Mouse (Mus musculus): ENCODE measurements around the gene Usp6nl. TPM values are rescaled to one million over a fixed set of nuclear protein-coding genes. Genes with fewer than 3 reads are reported as not detected.

Usp6nl gene
- polyA plus RNA-seq, 1 experiment from 2014 or later, result 8.7 TPM

- H3K4me1 ChIP-seq, result peaks cover 14% of the 10 kb centered on the region; the same call in 1 of the 2 replicates
- peak overlapping the region; percentile 1; the same call in 1 of the 2 replicates for H3K4me2 ChIP-seq
Observed at GRCm38 (mm10) chr2:6463772-6464661, 141.6 kb downstream of the Usp6nl start.

GRCm38 (mm10) chr2:6466396-6466795 is 143.9 kb downstream of the Usp6nl start:
- ATAC-seq (ENCODE audit: insufficient number of reproducible peaks, low FRiP score, low TSS enrichment, low read depth), result no peak
- Histone ChIP-seq H3K27ac (no peak overlapping the region), H3K27me3 (no peaks in the 10 kb centered on the region), H3K36me3 (no peaks in the 10 kb centered on the region), H3K4me3 (no peak overlapping the region), H3K9me3 (no peaks in the 10 kb centered on the region), H3K4me2 (no peak overlapping the region), H3K4me1 (peaks cover 12% of the 10 kb centered on the region), H3K9ac (no peak overlapping the region)
- WGBS, result 54% methylated on average over 6 of the region's 6 CpGs

More at GRCm38 (mm10) chr2:6463772-6464661, 141.6 kb downstream of the Usp6nl start:
- Histone ChIP-seq H3K4me3 (no peak overlapping the region), H3K9ac (no peak overlapping the region), H3K27me3 (no peaks in the 10 kb centered on the region), H3K27ac (peak overlapping the region; percentile 75), H3K9me3 (no peaks in the 10 kb centered on the region), H3K36me3 (no peaks in the 10 kb centered on the region)
- WGBS, result 38% methylated on average over 10 of the region's 10 CpGs
- peak; percentile 67; the same call in 1 of the 2 replicates for ATAC-seq (ENCODE audit: insufficient number of reproducible peaks, low FRiP score, low TSS enrichment, low read depth)

DNA sequence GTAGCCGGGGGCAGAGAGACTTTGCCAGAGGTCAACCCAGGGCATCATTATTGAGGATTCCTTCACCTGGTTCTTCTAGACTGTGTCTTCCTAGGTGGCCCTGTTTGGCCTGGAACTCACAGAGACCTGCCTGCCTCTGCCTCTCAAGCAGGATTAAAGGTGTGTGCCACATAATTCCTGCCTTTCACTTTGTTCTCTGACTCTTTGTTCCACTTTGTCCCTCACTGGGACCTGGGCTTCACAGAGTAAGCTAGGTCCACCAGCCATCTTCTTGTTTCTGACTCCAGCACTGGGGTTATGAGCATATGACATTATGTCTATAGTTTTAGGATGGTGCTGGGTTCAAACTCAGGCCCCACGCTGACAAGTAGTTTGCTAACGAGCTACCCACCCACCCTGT is 144.9 kb downstream of the Usp6nl start:
- H3K9me3 ChIP-seq, result no peaks in the 10 kb centered on the region
- H3K4me1 ChIP-seq, result peaks cover 15% of the 10 kb centered on the region
- H3K4me2 ChIP-seq, result no peak overlapping the region
- H3K27ac ChIP-seq, result no peak overlapping the region
- H3K9ac ChIP-seq, result no peak overlapping the region
- ATAC-seq (ENCODE audit: insufficient number of reproducible peaks, low FRiP score, low TSS enrichment, low read depth), result no peak
- no peaks in the 10 kb centered on the region for H3K36me3 ChIP-seq
- no peak overlapping the region for H3K4me3 ChIP-seq
- no peaks in the 10 kb centered on the region for H3K27me3 ChIP-seq
- WGBS, result 88% methylated on average over 3 of the region's 3 CpGs

DNA sequence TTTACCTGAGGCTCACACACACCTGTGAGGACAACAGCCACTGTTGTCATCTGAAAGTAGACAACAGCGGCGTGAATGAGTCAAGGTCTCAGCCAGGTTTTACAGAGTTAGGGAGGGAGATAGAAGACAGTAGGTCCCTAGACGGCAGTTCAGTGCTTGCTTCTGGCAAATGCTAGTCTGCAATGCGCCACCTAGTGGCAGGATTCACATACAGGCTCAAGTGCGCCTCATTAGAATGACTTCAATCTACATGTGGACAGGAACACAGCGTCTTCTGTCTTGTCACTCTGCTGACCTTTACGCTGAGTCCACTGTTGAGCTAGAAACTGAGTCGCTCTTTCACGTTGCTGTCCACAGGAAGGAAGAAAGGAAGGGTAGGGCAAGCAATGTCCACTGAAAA is 146.7 kb downstream of the Usp6nl start:
- Histone ChIP-seq H3K36me3 (no peaks in the 10 kb centered on the region), H3K27ac (no peak overlapping the region), H3K4me1 (peaks cover 11% of the 10 kb centered on the region), H3K4me3 (no peak overlapping the region), H3K9ac (no peak overlapping the region), H3K4me2 (no peak overlapping the region), H3K27me3 (no peaks in the 10 kb centered on the region), H3K9me3 (no peaks in the 10 kb centered on the region)
- WGBS, result 41% methylated on average over 9 of the region's 9 CpGs
- ATAC-seq (ENCODE audit: insufficient number of reproducible peaks, low FRiP score, low TSS enrichment, low read depth), result no peak

GRCm38 (mm10) chr2:6471110-6471611 is 148.7 kb downstream of the Usp6nl start:
- no peak overlapping the region for H3K9ac ChIP-seq
- 44% methylated on average over 4 of the region's 4 CpGs for WGBS

GRCm38 (mm10) chr2:6473829-6474228 is 151.4 kb downstream of the Usp6nl start:
- Histone ChIP-seq H3K4me3 (no peak overlapping the region), H3K4me2 (no peak overlapping the region), H3K4me1 (peaks cover 13% of the 10 kb centered on the region), H3K9ac (no peak overlapping the region), H3K27me3 (no peaks in the 10 kb centered on the region), H3K36me3 (no peaks in the 10 kb centered on the region), H3K9me3 (no peaks in the 10 kb centered on the region), H3K27ac (no peak overlapping the region)
- ATAC-seq (ENCODE audit: insufficient number of reproducible peaks, low FRiP score, low TSS enrichment, low read depth), result 0 out of 2 replicates have a peak, but pooled peaks have one; percentile 26
- WGBS, result 67% methylated on average over 5 of the region's 5 CpGs

More at GRCm38 (mm10) chr2:6471110-6471611, 148.7 kb downstream of the Usp6nl start:
- Histone ChIP-seq H3K36me3 (no peaks in the 10 kb centered on the region), H3K27me3 (no peaks in the 10 kb centered on the region), H3K4me2 (no peak overlapping the region), H3K27ac (no peak overlapping the region), H3K4me3 (no peak overlapping the region), H3K4me1 (peaks cover 7% of the 10 kb centered on the region), H3K9me3 (no peaks in the 10 kb centered on the region)
- no peak for ATAC-seq (ENCODE audit: insufficient number of reproducible peaks, low FRiP score, low TSS enrichment, low read depth)

DNA sequence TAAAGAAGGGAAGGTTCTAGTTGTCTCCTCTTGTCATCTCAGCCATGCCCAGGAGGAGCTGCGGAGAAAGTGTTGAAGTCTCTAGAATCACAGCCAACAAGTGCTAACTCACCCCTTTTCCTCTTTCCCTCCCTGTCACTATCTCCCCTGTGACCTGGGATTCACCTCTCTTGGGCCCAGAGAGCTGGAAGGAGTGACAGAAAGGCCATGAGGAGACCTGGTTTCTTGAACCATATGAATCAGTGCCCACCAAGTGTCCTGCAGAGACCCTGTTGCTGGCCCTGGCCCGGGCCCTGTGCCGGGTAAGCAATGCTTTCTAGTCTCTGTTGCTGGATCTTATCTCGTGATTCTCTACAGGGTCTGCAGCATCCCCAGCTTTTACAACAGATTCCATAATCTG is 155.4 kb downstream of the Usp6nl start:
- Histone ChIP-seq H3K36me3 (no peaks in the 10 kb centered on the region), H3K27me3 (no peaks in the 10 kb centered on the region), H3K27ac (peak overlapping the region; percentile 72; the same call in 1 of the 2 replicates), H3K9ac (no peak overlapping the region), H3K4me3 (no peak overlapping the region), H3K4me2 (no peak overlapping the region), H3K9me3 (no peaks in the 10 kb centered on the region), H3K4me1 (peaks cover 19% of the 10 kb centered on the region)
- WGBS, result 84% methylated on average over 4 of the region's 4 CpGs
- no peak for ATAC-seq (ENCODE audit: insufficient number of reproducible peaks, low FRiP score, low TSS enrichment, low read depth)

DNA sequence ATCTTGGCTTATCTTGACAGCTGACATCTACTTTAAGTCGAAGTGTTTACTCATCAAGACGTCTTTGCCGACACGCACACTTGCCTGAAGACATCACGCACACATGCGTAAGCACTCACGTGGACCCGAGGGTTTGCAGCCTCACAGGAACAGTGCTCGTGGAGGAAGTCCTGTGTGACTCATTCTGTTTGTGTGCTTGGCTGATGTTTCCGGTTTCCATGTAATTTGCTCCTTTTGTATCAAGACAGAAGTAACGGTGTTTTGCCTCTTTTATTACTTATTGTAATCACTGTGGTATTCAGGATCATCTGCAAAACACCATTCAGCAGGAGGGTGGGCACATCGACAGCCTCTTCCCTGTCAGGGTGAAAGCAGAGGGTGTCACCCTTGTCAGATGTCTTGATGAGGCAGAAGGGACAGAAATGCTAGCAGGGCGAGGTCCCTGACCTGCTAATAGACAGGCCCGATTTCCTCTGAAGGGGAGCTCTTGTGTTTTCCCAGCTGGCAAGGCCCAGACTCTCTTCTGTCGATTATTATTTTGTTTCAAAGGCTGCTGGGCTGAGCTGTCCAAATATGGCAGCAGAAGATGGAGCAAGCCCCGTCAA is 156.0 kb downstream of the Usp6nl start:
- no peaks in the 10 kb centered on the region for H3K9me3 ChIP-seq
- peaks cover 25% of the 10 kb centered on the region for H3K4me1 ChIP-seq
- peak overlapping the region; percentile 72 for H3K27ac ChIP-seq
- ATAC-seq (ENCODE audit: insufficient number of reproducible peaks, low FRiP score, low TSS enrichment, low read depth), result no peak
- no peak overlapping the region for H3K9ac ChIP-seq
- no peaks in the 10 kb centered on the region for H3K27me3 ChIP-seq
- H3K4me3 ChIP-seq, result no peak overlapping the region
- H3K36me3 ChIP-seq, result no peaks in the 10 kb centered on the region
- no peak overlapping the region for H3K4me2 ChIP-seq
- WGBS, result 44% methylated on average over 16 of the region's 16 CpGs

GRCm38 (mm10) chr2:6478966-6479391 is 156.5 kb downstream of the Usp6nl start:
- ATAC-seq (ENCODE audit: insufficient number of reproducible peaks, low FRiP score, low TSS enrichment, low read depth), result no peak
- Histone ChIP-seq H3K9me3 (no peaks in the 10 kb centered on the region), H3K4me1 (peaks cover 30% of the 10 kb centered on the region), H3K9ac (no peak overlapping the region), H3K27ac (peak overlapping the region; percentile 72; the same call in 1 of the 2 replicates), H3K27me3 (no peaks in the 10 kb centered on the region), H3K4me2 (0 out of 2 replicates have a peak overlapping the region, but pooled peaks have one; percentile 14), H3K36me3 (no peaks in the 10 kb centered on the region), H3K4me3 (no peak overlapping the region)
- WGBS, result 10% methylated on average over 13 of the region's 13 CpGs

DNA sequence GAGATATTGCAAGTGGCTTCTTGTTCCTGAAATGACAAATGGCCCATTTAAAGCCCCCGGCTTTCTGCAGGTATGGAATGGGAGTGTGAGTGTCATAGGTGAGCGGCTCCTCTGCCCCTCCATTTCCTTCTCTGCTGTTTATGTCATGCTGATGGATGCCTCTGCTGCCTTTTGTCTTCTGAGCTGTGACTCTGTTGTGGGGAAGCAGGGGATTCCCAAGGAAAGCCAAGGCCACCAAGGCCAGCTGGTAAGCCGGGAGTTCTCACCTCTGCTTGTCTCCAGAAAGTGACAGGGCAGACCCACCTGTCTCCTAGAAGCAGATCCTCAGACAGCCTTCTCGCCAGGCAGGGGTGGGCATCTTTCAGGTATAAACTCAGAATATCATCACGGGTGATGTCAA is 157.2 kb downstream of the Usp6nl start:
- Histone ChIP-seq H3K4me2 (no peak overlapping the region), H3K27ac (no peak overlapping the region)

GRCm38 (mm10) chr2:6481966-6482365 is 159.5 kb downstream of the Usp6nl start:
- 87% methylated on average over 8 of the region's 8 CpGs for WGBS
- H3K9ac ChIP-seq, result no peak overlapping the region
- H3K27me3 ChIP-seq, result no peaks in the 10 kb centered on the region

More for the DNA sequence above, 157.2 kb downstream of the Usp6nl start:
- no peaks in the 10 kb centered on the region for H3K9me3 ChIP-seq
- no peaks in the 10 kb centered on the region for H3K36me3 ChIP-seq
- H3K4me3 ChIP-seq, result no peak overlapping the region
- no peaks in the 10 kb centered on the region for H3K27me3 ChIP-seq
- no peak for ATAC-seq (ENCODE audit: insufficient number of reproducible peaks, low FRiP score, low TSS enrichment, low read depth)
- WGBS, result 59% methylated on average over 5 of the region's 5 CpGs
- H3K9ac ChIP-seq, result no peak overlapping the region
- peaks cover 33% of the 10 kb centered on the region for H3K4me1 ChIP-seq

GRCm38 (mm10) chr2:6482411-6482810 is 159.9 kb downstream of the Usp6nl start:
- H3K9me3 ChIP-seq, result no peaks in the 10 kb centered on the region
- no peak overlapping the region for H3K4me3 ChIP-seq
- WGBS, result 51% methylated on average over 3 of the region's 3 CpGs
- peaks cover 33% of the 10 kb centered on the region for H3K4me1 ChIP-seq
- peak overlapping the region; percentile 17; the same call in 1 of the 2 replicates for H3K27ac ChIP-seq
- H3K4me2 ChIP-seq, result no peak overlapping the region
- no peaks in the 10 kb centered on the region for H3K36me3 ChIP-seq
- no peak overlapping the region for H3K9ac ChIP-seq
- no peak for ATAC-seq (ENCODE audit: insufficient number of reproducible peaks, low FRiP score, low TSS enrichment, low read depth)
- H3K27me3 ChIP-seq, result no peaks in the 10 kb centered on the region

More at GRCm38 (mm10) chr2:6481966-6482365, 159.5 kb downstream of the Usp6nl start:
- Histone ChIP-seq H3K9me3 (no peaks in the 10 kb centered on the region), H3K4me1 (peaks cover 33% of the 10 kb centered on the region), H3K4me2 (no peak overlapping the region), H3K4me3 (no peak overlapping the region), H3K27ac (no peak overlapping the region), H3K36me3 (no peaks in the 10 kb centered on the region)
- no peak for ATAC-seq (ENCODE audit: insufficient number of reproducible peaks, low FRiP score, low TSS enrichment, low read depth)
